Mouse (Mus musculus): ENCODE measurements at regions not wholly inside any gene's neighbourhood (a gene's known extent, or its start where the extent isn't known, plus 50 kb on each side); places are given as distances from the start of the nearest gene placed in this dataset.

DNA sequence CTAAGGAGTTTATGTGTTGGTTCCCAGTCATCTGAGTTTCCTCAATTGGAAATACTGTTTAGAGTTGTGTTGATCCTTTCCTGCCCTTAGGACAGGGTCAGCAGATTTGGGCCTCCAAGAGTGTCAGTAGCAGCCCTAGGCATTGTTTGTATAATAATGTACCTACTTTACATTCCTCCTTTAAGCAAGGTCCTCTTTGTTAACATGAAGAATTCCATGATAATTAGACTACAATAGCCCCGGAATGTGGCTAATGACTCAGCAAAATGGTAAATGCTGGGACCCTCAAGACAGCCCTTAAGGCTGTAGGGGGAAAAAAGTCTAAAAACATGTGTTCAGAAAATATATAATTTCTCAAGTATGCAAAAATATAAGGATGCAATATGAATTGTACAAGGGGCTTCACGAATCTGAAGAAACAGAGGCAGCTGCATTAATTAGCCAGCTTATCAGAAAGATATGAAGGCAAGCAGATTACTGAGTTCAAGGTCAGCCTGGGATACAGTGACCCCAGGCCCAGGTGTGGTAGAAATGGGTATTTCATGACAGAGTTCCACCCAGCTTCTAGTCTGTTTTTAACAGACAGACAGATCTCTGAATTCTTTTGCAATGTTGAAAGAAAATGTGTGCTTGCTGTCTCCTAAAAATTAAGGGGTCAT is 80.1 kb upstream of the Ptprk start:
- no peak for ATAC-seq (replicated peaks; ENCODE audit: low read depth, poor library complexity, severe bottlenecking)

DNA sequence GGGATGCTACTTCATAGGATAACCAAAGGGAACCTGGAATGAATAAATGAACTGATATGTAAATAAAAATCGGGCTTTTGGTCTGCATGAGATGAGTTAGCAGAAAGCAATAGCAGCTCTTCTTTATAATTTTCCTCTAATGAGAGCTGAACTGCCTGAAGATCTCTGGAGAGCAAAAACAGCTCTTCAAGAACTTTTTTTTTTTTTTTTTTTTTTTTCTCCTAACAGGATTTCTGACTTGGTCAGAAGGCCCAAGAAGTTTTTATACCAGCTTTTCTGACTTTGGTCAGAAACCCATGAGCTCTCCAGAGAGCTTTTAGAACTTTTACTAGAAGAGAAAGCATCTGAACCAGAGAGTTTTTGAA is 79.6 kb upstream of the Ptprk start:
- ATAC-seq (replicated peaks; ENCODE audit: low read depth, poor library complexity, severe bottlenecking): no peak

DNA sequence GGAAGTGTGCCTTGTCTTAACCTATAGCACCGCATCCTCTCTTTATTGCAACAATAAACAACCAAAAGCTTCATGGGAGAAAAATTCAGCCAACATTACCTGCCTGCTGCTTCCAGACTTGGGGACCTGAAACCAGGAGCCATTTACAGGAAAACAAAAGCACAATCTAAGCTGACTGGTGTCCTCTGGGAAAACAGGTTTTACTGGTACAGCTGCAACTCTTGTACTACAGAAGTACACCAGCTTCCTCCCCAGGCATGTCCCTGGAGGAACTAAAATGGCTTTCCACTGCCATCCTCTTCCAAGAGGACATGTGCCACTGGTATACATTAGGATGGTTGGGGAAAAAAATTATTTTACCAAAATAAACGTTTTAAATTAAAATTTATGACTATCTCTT is 63.9 kb upstream of the Ptprk start:
- no peak for ATAC-seq (replicated peaks; ENCODE audit: low read depth, poor library complexity, severe bottlenecking)

DNA sequence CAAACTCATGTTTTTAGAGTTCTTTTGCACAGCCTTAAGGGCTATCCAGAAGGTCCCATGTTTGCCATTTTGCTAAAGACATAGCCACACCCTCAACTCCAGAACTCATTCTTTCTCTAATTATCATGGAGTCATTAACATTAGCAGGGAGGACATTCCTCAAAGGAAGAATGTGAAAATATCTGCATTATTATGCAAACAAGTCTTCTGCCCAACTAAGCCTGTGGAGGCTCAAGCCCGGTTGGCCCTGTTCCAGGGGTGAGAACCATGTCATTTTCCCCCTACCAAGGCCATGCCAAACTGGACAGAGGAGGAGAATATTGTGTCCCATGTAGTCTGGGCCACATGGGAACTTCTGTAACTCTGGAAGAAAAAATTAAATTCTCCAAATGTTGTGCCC is 62.5 kb upstream of the Ptprk start:
- no peak for ATAC-seq (replicated peaks; ENCODE audit: low read depth, poor library complexity, severe bottlenecking)

DNA sequence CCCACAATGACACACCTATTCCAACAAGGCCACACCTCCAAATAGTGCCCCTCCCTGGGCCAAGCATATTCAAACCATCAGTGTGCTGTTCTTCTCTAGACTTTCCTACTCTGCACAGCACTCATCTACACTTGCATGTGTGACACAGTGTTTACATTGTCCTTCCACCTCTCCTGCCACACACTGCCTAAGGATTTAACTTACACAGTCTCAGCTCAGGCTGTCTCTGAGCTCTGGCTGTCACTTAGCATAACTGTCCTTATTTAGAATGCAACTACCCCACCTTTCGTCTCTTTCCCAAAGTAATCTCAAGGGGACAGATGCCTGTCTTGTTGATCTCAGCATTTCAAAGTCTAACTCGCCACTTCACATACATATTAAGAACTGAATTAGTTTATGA is 61.2 kb upstream of the Ptprk start:
- no peak for ATAC-seq (replicated peaks; ENCODE audit: low read depth, poor library complexity, severe bottlenecking)

DNA sequence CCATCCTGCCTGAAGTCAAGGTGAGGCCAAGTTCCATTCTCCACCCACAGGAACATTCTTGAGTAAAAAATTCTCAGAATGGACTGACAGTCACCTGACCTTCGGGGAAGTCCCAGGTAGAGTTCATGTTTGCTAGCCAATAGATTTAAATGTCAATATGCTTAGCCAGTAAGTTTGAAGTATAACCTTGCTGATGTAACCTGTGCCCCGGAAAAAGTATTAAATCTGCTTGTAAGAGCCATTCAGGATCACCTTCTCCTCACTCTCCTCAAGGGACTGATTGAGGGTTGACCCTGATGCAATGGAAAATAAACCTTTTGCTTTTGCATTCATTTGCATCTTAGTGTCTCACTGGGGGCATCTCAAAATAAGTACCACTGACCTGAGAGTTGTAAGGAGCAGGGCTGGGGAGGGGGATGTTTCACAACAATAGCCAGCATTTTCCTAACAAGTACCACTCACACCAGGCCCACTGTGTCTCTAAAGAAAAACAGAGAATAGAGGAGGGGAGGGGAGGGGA is 60.3 kb upstream of the Ptprk start:
- ATAC-seq (replicated peaks; ENCODE audit: low read depth, poor library complexity, severe bottlenecking): no peak

All from common myeloid progenitor, adult 5-6 weeks (primary cell).